Mouse (Mus musculus) CH12.LX (cell line): ENCODE measurements around the gene Chrm1. TPM values are rescaled to one million over a fixed set of nuclear protein-coding genes. Genes with fewer than 3 reads are reported as not detected.

Experiments
- DNase-seq: peaks from one replicate; pipeline ENCODE4 v3.0.0-alpha.2; 2013; ENCODE audit errors: extremely low read depth
- H3K27ac ChIP-seq: 2 replicates; pipeline ENCODE4 v1.5.1; 2012; ENCODE audit warnings: low read depth, mild to moderate bottlenecking, control low read depth, moderate library complexity; ENCODE audit not compliant: insufficient read depth
- H3K27me3 ChIP-seq: replicated peaks from 2 replicates; pipeline ENCODE3; 2012; ENCODE audit warnings: inconsistent platforms
- H3K36me3 ChIP-seq, 2 experiments: replicated peaks in 1 of 2; 2 replicates each; pipeline versions ENCODE3 to v1.6.1; 2012; ENCODE audit warnings: inconsistent platforms in 1 of 2, low read length in 1 of 2, mild to moderate bottlenecking in 1 of 2, mixed read lengths in 1 of 2, moderate library complexity in 1 of 2; ENCODE audit not compliant: control insufficient read depth in 1 of 2, insufficient read depth in 1 of 2
- H3K4me1 ChIP-seq, 2 experiments: 2 replicates each; pipeline ENCODE4 v1.6.1; 2012; ENCODE audit warnings: inconsistent platforms in 1 of 2, moderate library complexity in 1 of 2; ENCODE audit not compliant: insufficient read depth in 2 of 2, control insufficient read depth in 1 of 2
- H3K4me2 ChIP-seq: 2 replicates; pipeline ENCODE4 v1.6.1; 2012; ENCODE audit warnings: low read depth, mild to moderate bottlenecking, control low read depth; ENCODE audit not compliant: poor library complexity, insufficient read depth, severe bottlenecking
- H3K4me3 ChIP-seq, 3 experiments: fragments of 150-350 bp in 1 of 3; sonication (generic) in 1 of 3; replicated peaks in 1 of 3; 2 replicates each; pipeline versions ENCODE3 to v1.5.1; 2011 to 2012; ENCODE audit warnings: low read depth in 2 of 3, low read length in 2 of 3, mild to moderate bottlenecking in 2 of 3, moderate library complexity in 2 of 3, control low read depth in 1 of 3, improper control_type of control experiment in 1 of 3, inconsistent platforms in 1 of 3, mixed read lengths in 1 of 3; ENCODE audit not compliant: poor library complexity in 1 of 3
- H3K79me2 ChIP-seq: replicated peaks from 2 replicates; pipeline ENCODE4 v1.6.1; 2012; ENCODE audit warnings: mild to moderate bottlenecking, moderate library complexity; ENCODE audit not compliant: control insufficient read depth, poor library complexity, insufficient read depth, severe bottlenecking; ENCODE audit errors: extremely low read depth
- H3K9ac ChIP-seq: 2 replicates; pipeline ENCODE4 v1.6.1; 2012; ENCODE audit warnings: low read depth, mild to moderate bottlenecking, control low read depth, moderate library complexity; ENCODE audit not compliant: insufficient read depth
- H3K9me3 ChIP-seq: replicated peaks from 2 replicates; pipeline ENCODE3; 2012; ENCODE audit warnings: low read length, inconsistent platforms, mixed read lengths
- CTCF ChIP-seq, 2 experiments: IDR thresholded peaks in 1 of 2; conservative IDR thresholded peaks in 1 of 2; 2 replicates each; pipeline ENCODE4 v1.5.1; 2011 to 2012; ENCODE audit warnings: low read depth in 2 of 2, low read length in 2 of 2, improper control_type of control experiment in 1 of 2, inconsistent platforms in 1 of 2, mild to moderate bottlenecking in 1 of 2, moderate library complexity in 1 of 2
- ELF1 ChIP-seq: IDR thresholded peaks from 2 replicates; pipeline ENCODE4 v1.6.1; 2014; ENCODE audit warnings: low read depth, mild to moderate bottlenecking, inconsistent platforms, low read length, improper control_type of control experiment
- EP300 ChIP-seq: IDR thresholded peaks from 2 replicates; pipeline ENCODE4 v1.6.1; 2011; ENCODE audit warnings: low read length, improper control_type of control experiment
- ETS1 ChIP-seq: conservative IDR thresholded peaks from 2 replicates; pipeline ENCODE4 v1.6.1; 2012; ENCODE audit warnings: low read depth, mild to moderate bottlenecking, inconsistent platforms, low read length, improper control_type of control experiment, moderate library complexity
- GABPA ChIP-seq: IDR thresholded peaks from 2 replicates; pipeline ENCODE4 v1.6.1; 2012; ENCODE audit warnings: low read depth, low read length, improper control_type of control experiment, inconsistent platforms; ENCODE audit not compliant: insufficient replicate concordance
- HCFC1 ChIP-seq: IDR thresholded peaks from 2 replicates; pipeline ENCODE4 v1.6.1; 2012; ENCODE audit warnings: low read depth, mild to moderate bottlenecking, inconsistent platforms, low read length, improper control_type of control experiment
- IRF4 ChIP-seq: IDR thresholded peaks from 2 replicates; pipeline ENCODE4 v1.6.1; 2014; ENCODE audit warnings: low read depth, mild to moderate bottlenecking, inconsistent platforms, low read length, improper control_type of control experiment
- JUND ChIP-seq: conservative IDR thresholded peaks from 2 replicates; pipeline ENCODE4 v1.6.1; 2011; ENCODE audit warnings: low read depth, low read length, improper control_type of control experiment
- MAFK ChIP-seq: IDR thresholded peaks from 2 replicates; pipeline ENCODE4 v1.6.1; 2011; ENCODE audit warnings: low read length, improper control_type of control experiment; ENCODE audit not compliant: insufficient replicate concordance
- MAX ChIP-seq: IDR thresholded peaks from 2 replicates; pipeline ENCODE4 v1.6.1; 2011; ENCODE audit warnings: low read length, improper control_type of control experiment
- MAZ ChIP-seq: IDR thresholded peaks from 2 replicates; pipeline ENCODE4 v1.6.1; 2012; ENCODE audit warnings: low read depth, mild to moderate bottlenecking, inconsistent platforms, low read length, improper control_type of control experiment, moderate library complexity
- NELFE ChIP-seq: IDR thresholded peaks from 2 replicates; pipeline ENCODE4 v1.6.1; 2011; ENCODE audit warnings: low read depth, low read length, improper control_type of control experiment
- NRF1 ChIP-seq: IDR thresholded peaks from 2 replicates; pipeline ENCODE4 v1.6.1; 2014; ENCODE audit warnings: low read depth, mild to moderate bottlenecking, inconsistent platforms, low read length, improper control_type of control experiment, moderate library complexity
- PAX5 ChIP-seq: IDR thresholded peaks from 2 replicates; pipeline ENCODE4 v1.6.1; 2012; ENCODE audit warnings: low read length, inconsistent platforms, mixed read lengths
- POLR2AphosphoS2 ChIP-seq: IDR thresholded peaks from 2 replicates; pipeline ENCODE4 v1.6.1; 2011; ENCODE audit warnings: low read depth, low read length, improper control_type of control experiment
- SIN3A ChIP-seq: IDR thresholded peaks from 2 replicates; pipeline ENCODE4 v1.6.1; 2012; ENCODE audit warnings: low read length, improper control_type of control experiment, inconsistent platforms
- TBP ChIP-seq: conservative IDR thresholded peaks from 2 replicates; pipeline ENCODE4 v1.6.1; 2011; ENCODE audit warnings: low read depth, low read length, improper control_type of control experiment
- USF1 ChIP-seq: IDR thresholded peaks from 2 replicates; pipeline ENCODE4 v1.6.1; 2014; ENCODE audit warnings: low read depth, mild to moderate bottlenecking, inconsistent platforms, low read length, improper control_type of control experiment
- ZKSCAN1 ChIP-seq: IDR thresholded peaks from 2 replicates; pipeline ENCODE4 v1.6.1; 2012; ENCODE audit warnings: low read depth, inconsistent platforms, low read length, improper control_type of control experiment, borderline replicate concordance
- ZNF384 ChIP-seq: IDR thresholded peaks from 2 replicates; pipeline ENCODE4 v1.6.1; 2012; ENCODE audit warnings: low read depth, low read length, improper control_type of control experiment, inconsistent platforms
- dilution Hi-C: fragments of 300-500 bp; cut with MboI; formaldehyde crosslinking; loops from 2 replicates; pipeline ENCODE4 v1.14.3; 2020; ENCODE audit warnings: low sequenced_read_pairs; ENCODE audit not compliant: extremely low pct_unique_long_range_greater_than_20kb, extremely low pct_ligation_motif_present
- in situ Hi-C: fragments of 300-500 bp; cut with MboI; formaldehyde crosslinking; loops from 3 replicates; pipeline ENCODE4 v1.14.3; 2019; ENCODE audit warnings: low sequenced_read_pairs, low pct_ligation_motif_present, low pct_unique_long_range_greater_than_20kb, mixed read lengths
- polyA plus RNA-seq: library from polyadenylated mRNA; unstranded; fragments of >175 nt; gene quantifications from 2 replicates; pipeline ENCODE4 v1.2.1, GENCODE M21; 2012; ENCODE audit warnings: low read depth; ENCODE audit not compliant: insufficient read length
- total RNA-seq, 2 experiments: library from RNA; depleted of rRNA; stranded (reverse); fragments of 300-350 nt in 1 of 2; fragments of >200 nt in 1 of 2; gene quantifications; 2 replicates each; pipeline ENCODE4 v1.2.3; 2012 to 2014

The Chrm1 gene
- total RNA-seq (2012; rRNA removed), result not detected in 2 replicates
- not detected in 2 replicates for total RNA-seq (2014; rRNA removed)
- polyA plus RNA-seq, result 0.14 TPM in 1 of 2 replicates, not detected in the other

GRCm38 (mm10) chr19:8663360-8663839 is at the start of gene Chrm1:
Chrm1 (plus strand) TSS chr19:8663789.
- Histone ChIP-seq H3K4me2 (no peak within 1 kb of the TSS), H3K4me3 (no peak within 1 kb of the TSS), H3K27ac (no peak within 1 kb of the TSS), H3K4me1 (no peaks in the 10 kb centered on the region), H3K36me3 (no peaks in the 10 kb centered on the region), H3K79me2 (no peaks in the 10 kb centered on the region), H3K27me3 (no peaks in the 10 kb centered on the region), H3K9ac (no peak within 1 kb of the TSS), H3K9me3 (no peaks in the 10 kb centered on the region)
- dilution Hi-C loops (no loop called here), in situ Hi-C loops (no loop called here)
- DNase-seq, result no peak
- TF ChIP-seq TBP (no peak), NELFE (no peak), HCFC1 (no peak), ZNF384 (no peak), EP300 (no peak), ELF1 (no peak), USF1 (no peak), POLR2AphosphoS2 (no peak), IRF4 (no peak), GABPA (no peak), MAX (no peak), ZKSCAN1 (no peak), MAFK (no peak), SIN3A (no peak), MAZ (no peak), CTCF (conservative IDR thresholded peaks at IDR 0.05 in 1 of 2, IDR thresholded peaks at IDR 0.05 in 1 of 2; ENCODE audit: low read depth in 2 of 2, low read length in 2 of 2) (no peak), ETS1 (no peak), PAX5 (no peak), NRF1 (no peak), JUND (no peak)

GRCm38 (mm10) chr19:8614343-8614742 is 49.2 kb upstream of the Chrm1 start:
- no peaks in the 10 kb centered on the region for H3K4me1 ChIP-seq
- in situ Hi-C loops (no loop called here), dilution Hi-C loops (no loop called here)
- H3K36me3 ChIP-seq, result no peaks in the 10 kb centered on the region
- no peak overlapping the region for H3K9ac ChIP-seq
- H3K4me2 ChIP-seq, result no peak overlapping the region
- H3K4me3 ChIP-seq, result no peak overlapping the region
- H3K9me3 ChIP-seq, result no peaks in the 10 kb centered on the region
- peaks cover 9% of the 10 kb centered on the region for H3K27me3 ChIP-seq
- no peak for TF ChIP-seq NRF1
- no peak for TF ChIP-seq GABPA
- no peak for DNase-seq
- no peaks in the 10 kb centered on the region for H3K79me2 ChIP-seq
- H3K27ac ChIP-seq, result no peak overlapping the region
